Mouse (Mus musculus) heart, adult 2 months (tissue): ENCODE results near the gene Ecd.

ENCODE experiments used
- CTCF ChIP-seq: fragments of 200-600 bp; IDR thresholded peaks from 2 replicates; pipeline ENCODE4 v1.8.1; 2022; ENCODE audit warnings: antibody characterized with exemption, mild to moderate bottlenecking, moderate library complexity
- POLR2A ChIP-seq: fragments of 200-500 bp; IDR thresholded peaks from 2 replicates; pipeline ENCODE4 v1.6.1; 2011; ENCODE audit warnings: mild to moderate bottlenecking, low read depth, low read length, control low read depth; ENCODE audit not compliant: insufficient read depth

DNA sequence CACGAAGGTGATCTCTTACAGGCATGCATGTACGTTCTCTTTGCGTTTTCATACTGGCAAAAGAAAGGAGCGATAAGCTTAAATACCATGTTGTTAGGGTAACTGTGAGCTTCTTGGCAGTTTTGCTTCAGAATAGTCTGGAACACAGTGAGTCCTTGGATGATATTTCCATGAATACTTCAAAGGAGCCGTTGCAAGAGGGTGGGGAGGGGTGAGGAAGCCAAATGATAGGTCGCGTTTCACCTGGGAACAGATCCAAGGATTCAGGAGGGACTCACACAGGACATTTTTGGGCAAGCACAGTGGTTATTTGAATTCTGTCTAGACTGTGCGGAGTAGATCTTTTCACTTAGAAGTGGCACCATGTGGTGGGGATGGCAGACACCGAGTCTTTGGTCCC lies 49.3 kb upstream of the Ecd start:
- TF ChIP-seq CTCF (no peak), POLR2A (no peak)
